Mouse (Mus musculus) urinary bladder, postnatal 36 days (tissue): ENCODE results near the gene Gm17662.

ENCODE experiments used
- DNase-seq, 2 experiments: peaks; one replicate each; pipeline ENCODE4 v3.0.0; 2022; ENCODE audit warnings: low spot score in 2 of 2, mixed read lengths in 1 of 2

The Gm17662 gene

GRCm38 (mm10) chr4:104888499-104889262, 31.6 kb downstream of the Gm17662 start:
- DNase-seq, result no peak

- peak in 1 of 2 experiments; percentile 29 for DNase-seq
Measured at GRCm38 (mm10) chr4:104891708-104892107, 34.6 kb downstream of the Gm17662 start.

GRCm38 (mm10) chr4:104893588-104893987, 36.5 kb downstream of the Gm17662 start:
- DNase-seq, result no peak

- DNase-seq, result peak in 1 of 2 experiments; percentile 48
Measured at GRCm38 (mm10) chr4:104894004-104894734, 37.0 kb downstream of the Gm17662 start.

- no peak for DNase-seq
Measured at GRCm38 (mm10) chr4:104902836-104903235, 45.7 kb downstream of the Gm17662 start.

GRCm38 (mm10) chr4:104905049-104905448, 47.9 kb downstream of the Gm17662 start:
- DNase-seq, result no peak
